Mouse (Mus musculus): ENCODE results near the gene Ocel1. TPM values are rescaled to one million over a fixed set of nuclear protein-coding genes. Genes with fewer than 3 reads are reported as not detected.
A peak's percentile ranks its signal among the peaks of the same experiment; 100 is the strongest.

Gene Ocel1
- polyA plus RNA-seq, 1 experiment from 2014 or later, result 4.9 TPM

DNA sequence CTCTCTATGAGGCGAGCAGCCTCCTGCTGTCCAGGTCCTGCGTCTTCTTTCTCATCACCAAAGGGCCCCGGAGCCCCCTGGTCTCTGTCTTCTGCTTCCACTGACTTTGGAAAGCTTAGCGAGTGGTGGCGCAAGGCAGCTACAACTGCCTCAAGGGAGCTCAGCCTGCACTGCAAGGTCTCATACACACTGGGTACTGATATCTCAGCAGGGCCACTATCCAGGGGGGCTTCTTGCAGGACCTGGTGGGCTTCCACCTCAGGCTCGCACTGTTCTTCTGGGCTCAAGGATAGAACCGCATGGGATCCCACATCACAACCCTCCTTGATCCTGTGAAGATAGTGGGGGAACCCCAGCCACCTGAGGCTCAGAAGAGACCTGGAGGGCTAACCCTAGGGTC lies 23.4 kb downstream of the Ocel1 start:
- H3K9ac ChIP-seq, result 0 out of 2 replicates have a peak overlapping the region, but pooled peaks have one; percentile 26
- no peaks in the 10 kb centered on the region for H3K27me3 ChIP-seq
- H3K4me3 ChIP-seq, result peak overlapping the region; percentile 27
- peak overlapping the region; percentile 84 for H3K4me2 ChIP-seq
- peaks cover 13% of the 10 kb centered on the region for H3K4me1 ChIP-seq (replicated peaks)
- WGBS, result 71% methylated on average over 7 of the region's 7 CpGs
- no peaks in the 10 kb centered on the region for H3K9me3 ChIP-seq (replicated peaks)
- ATAC-seq (replicated peaks; ENCODE audit: insufficient number of reproducible peaks, insufficient read depth, low FRiP score, low read depth), result no peak
- 0 out of 2 replicates have a peak overlapping the region, but pooled peaks have one; percentile 81 for H3K27ac ChIP-seq
- H3K36me3 ChIP-seq, result peaks cover 10% of the 10 kb centered on the region

DNA sequence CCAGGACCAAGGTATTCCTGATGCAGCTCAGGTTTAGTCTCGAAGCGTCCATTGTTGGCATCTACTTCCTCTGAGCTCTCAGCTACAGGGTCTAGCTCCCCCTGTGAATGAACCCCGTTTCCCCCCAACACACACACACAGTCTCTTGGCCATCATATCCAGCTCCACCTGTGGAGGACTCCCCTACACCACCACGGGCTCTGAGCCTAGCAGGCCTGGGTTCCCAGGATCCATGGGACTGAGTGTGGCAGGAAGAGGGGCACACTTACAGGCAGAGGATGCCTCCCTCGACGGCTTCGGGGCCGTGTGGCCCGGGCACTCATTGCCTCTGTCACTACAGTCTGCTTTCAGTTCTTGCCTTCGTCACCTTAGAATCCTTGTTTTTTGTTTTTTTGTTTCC lies 24.0 kb downstream of the Ocel1 start:
- Histone ChIP-seq H3K9me3 (replicated peaks) (no peaks in the 10 kb centered on the region), H3K4me2 (peak overlapping the region; percentile 84), H3K27ac (peak overlapping the region; percentile 81), H3K4me1 (replicated peaks) (peaks cover 13% of the 10 kb centered on the region), H3K9ac (no peak overlapping the region), H3K4me3 (peak overlapping the region; percentile 27), H3K27me3 (no peaks in the 10 kb centered on the region), H3K36me3 (peaks cover 13% of the 10 kb centered on the region)
- WGBS, result 69% methylated on average over 10 of the region's 10 CpGs
- ATAC-seq (replicated peaks; ENCODE audit: insufficient number of reproducible peaks, insufficient read depth, low FRiP score, low read depth), result no peak

DNA sequence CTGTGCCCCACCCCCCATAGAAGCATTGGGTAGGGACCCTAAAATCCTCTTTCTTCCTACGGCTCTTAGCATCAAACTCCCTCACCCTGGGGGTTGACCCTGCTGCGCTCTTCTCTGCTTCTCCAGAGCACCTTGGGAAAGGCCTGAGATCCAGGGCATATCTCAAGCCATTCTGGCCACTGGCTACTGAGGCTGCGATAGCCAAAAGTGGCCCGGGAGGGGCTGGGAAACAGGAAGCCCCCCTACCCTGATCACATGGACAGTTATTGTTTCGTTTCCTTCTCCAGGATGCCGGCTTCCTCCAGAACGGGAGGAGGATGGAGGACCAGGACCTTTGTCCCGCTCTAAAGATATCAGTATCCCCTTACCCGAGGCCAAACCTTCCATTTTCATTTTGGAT lies 24.5 kb downstream of the Ocel1 start, which contains the start of gene Ushbp1:
TSS of gene Ushbp1 (minus strand) at position 174 of the 400 bp plus-strand sequence.
- peak within 1 kb of the TSS; percentile 64 for H3K4me3 ChIP-seq
- WGBS, result 73% methylated on average over 9 of the region's 9 CpGs
- H3K4me1 ChIP-seq (replicated peaks), result peaks cover 13% of the 10 kb centered on the region
- H3K4me2 ChIP-seq, result peak within 1 kb of the TSS; percentile 84
- ATAC-seq (replicated peaks; ENCODE audit: insufficient number of reproducible peaks, insufficient read depth, low FRiP score, low read depth), result 0 out of 2 replicates have a peak, but pooled peaks have one; percentile 5
- no peaks in the 10 kb centered on the region for H3K9me3 ChIP-seq (replicated peaks)
- peak within 1 kb of the TSS; percentile 81 for H3K27ac ChIP-seq
- 0 out of 2 replicates have a peak within 1 kb of the TSS, but pooled peaks have one; percentile 26 for H3K9ac ChIP-seq
- no peaks in the 10 kb centered on the region for H3K27me3 ChIP-seq
- peaks cover 13% of the 10 kb centered on the region for H3K36me3 ChIP-seq

DNA sequence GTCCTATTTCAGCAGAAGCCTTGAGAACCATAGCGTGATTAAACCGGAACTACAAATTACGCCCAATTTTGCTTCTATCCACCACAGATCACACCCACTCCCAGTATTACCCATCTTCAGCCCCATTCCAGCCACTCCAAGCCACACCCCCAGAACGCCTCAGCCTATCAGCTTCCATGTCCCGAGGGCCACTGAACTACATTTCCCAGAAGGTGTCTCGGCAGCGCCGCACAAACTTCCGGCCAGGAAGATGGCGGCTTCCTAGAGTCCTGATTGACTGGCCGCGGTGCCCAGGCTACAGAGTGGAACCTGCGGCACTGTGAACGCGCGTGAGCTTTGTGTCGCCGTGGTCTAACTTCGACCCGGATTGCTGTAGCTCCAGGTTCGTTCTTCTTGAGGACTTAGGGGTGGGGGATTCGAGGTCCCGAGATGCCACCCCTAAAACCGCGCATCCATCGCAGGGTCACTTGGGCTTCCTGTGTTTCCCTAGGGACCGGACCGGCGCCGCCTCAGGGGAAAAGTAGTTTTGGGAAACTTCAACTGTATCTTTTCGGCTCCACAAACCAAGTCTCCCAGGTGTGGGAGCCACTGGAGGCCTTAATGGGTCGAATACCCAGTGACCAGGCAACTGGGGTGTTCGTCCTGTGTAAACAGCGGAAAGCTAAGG lies 25.7 kb downstream of the Ocel1 start, which contains the start of gene Babam1:
TSS of gene Babam1 (plus strand) at position 223 of the 667 bp plus-strand sequence.
- WGBS, result under 1% methylated on average over 34 of the region's 34 CpGs

DNA sequence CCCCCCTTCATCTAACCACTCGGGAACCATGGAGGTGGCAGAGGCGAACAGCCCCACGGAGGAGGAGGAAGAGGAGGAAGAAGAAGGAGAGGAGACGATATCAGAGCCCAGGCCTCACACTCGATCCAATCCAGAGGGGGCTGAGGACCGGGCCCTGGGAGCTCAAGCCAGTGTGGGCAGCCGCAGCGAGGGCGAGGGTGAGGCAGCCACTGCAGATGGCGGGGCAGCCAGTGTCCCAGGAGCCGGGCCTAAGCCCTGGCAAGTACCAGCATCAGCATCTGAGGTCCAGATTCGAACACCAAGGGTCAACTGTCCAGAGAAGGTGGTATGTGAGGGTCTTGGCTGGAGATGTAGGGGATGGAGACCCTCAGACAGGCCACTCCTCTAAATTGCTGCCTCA lies 26.6 kb downstream of the Ocel1 start:
- ATAC-seq (replicated peaks; ENCODE audit: insufficient number of reproducible peaks, insufficient read depth, low FRiP score, low read depth), result no peak
- Histone ChIP-seq H3K4me2 (peak overlapping the region; percentile 84), H3K4me1 (replicated peaks) (peaks cover 13% of the 10 kb centered on the region), H3K36me3 (peaks cover 13% of the 10 kb centered on the region), H3K9me3 (replicated peaks) (no peaks in the 10 kb centered on the region), H3K9ac (peak overlapping the region; percentile 76; the same call in 1 of the 2 replicates), H3K27ac (no peak overlapping the region), H3K27me3 (no peaks in the 10 kb centered on the region), H3K4me3 (peak overlapping the region; percentile 64)
- WGBS, result 83% methylated on average over 12 of the region's 12 CpGs

More for the DNA sequence above, 25.7 kb downstream of the Ocel1 start, which contains the start of gene Babam1:
- ATAC-seq (replicated peaks; ENCODE audit: insufficient number of reproducible peaks, insufficient read depth, low FRiP score, low read depth), result peak; percentile 91
- Histone ChIP-seq H3K27me3 (no peaks in the 10 kb centered on the region), H3K4me2 (peak within 1 kb of the TSS; percentile 84), H3K9me3 (replicated peaks) (no peaks in the 10 kb centered on the region), H3K27ac (peak within 1 kb of the TSS; percentile 81), H3K4me3 (peak within 1 kb of the TSS; percentile 64), H3K4me1 (replicated peaks) (peaks cover 13% of the 10 kb centered on the region), H3K9ac (peak within 1 kb of the TSS; percentile 76), H3K36me3 (peaks cover 13% of the 10 kb centered on the region)

DNA sequence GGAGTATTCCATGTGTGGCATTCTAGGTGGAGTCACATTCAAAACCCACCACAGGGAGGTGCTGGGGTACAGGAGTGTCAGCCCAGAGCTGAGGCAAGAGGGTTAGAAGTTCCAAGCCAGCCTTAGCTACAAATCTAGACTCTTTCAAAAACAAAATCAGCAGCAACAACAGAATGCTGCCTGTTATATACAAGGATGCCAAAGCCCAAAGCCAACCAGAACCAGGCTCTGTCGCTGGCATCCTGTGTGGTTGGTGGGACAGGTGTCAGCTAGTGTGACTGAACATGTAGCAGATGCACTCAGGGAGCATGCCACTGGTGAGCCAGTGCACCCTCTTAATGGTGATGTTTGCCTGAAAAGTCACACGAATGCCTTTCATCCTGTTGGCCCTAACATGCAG lies 29.7 kb downstream of the Ocel1 start:
- Histone ChIP-seq H3K9me3 (replicated peaks) (no peaks in the 10 kb centered on the region), H3K27ac (no peak overlapping the region), H3K9ac (no peak overlapping the region), H3K4me2 (no peak overlapping the region), H3K4me3 (no peak overlapping the region), H3K36me3 (peaks cover 13% of the 10 kb centered on the region), H3K4me1 (replicated peaks) (peaks cover 20% of the 10 kb centered on the region), H3K27me3 (no peaks in the 10 kb centered on the region)
- 82% methylated on average over 2 of the region's 2 CpGs for WGBS
- ATAC-seq (replicated peaks; ENCODE audit: insufficient number of reproducible peaks, insufficient read depth, low FRiP score, low read depth), result no peak

DNA sequence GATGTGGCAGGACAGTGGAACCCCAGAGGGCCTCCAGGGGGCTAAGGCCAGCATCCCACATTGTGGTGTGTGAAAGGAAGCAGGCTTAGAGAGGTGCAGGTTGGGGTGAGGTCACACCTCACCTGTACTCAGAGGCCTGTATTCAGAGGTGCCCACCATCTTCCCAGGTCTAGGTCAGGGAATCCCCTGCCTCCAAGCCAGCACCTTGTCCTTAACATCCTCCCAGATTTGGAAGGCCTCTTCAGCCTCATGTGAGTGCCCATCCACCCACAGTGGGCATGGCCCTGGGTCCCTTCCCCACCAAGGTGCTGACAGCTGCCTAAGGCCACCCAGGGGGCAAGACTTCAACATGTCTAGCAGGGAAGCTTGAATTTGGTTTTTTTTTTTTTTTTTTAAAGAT lies 30.4 kb downstream of the Ocel1 start:
- Histone ChIP-seq H3K9ac (no peak overlapping the region), H3K36me3 (peaks cover 13% of the 10 kb centered on the region), H3K9me3 (replicated peaks) (no peaks in the 10 kb centered on the region), H3K27ac (no peak overlapping the region), H3K27me3 (no peaks in the 10 kb centered on the region), H3K4me1 (replicated peaks) (peaks cover 22% of the 10 kb centered on the region), H3K4me2 (no peak overlapping the region), H3K4me3 (no peak overlapping the region)
- ATAC-seq (replicated peaks; ENCODE audit: insufficient number of reproducible peaks, insufficient read depth, low FRiP score, low read depth), result no peak

DNA sequence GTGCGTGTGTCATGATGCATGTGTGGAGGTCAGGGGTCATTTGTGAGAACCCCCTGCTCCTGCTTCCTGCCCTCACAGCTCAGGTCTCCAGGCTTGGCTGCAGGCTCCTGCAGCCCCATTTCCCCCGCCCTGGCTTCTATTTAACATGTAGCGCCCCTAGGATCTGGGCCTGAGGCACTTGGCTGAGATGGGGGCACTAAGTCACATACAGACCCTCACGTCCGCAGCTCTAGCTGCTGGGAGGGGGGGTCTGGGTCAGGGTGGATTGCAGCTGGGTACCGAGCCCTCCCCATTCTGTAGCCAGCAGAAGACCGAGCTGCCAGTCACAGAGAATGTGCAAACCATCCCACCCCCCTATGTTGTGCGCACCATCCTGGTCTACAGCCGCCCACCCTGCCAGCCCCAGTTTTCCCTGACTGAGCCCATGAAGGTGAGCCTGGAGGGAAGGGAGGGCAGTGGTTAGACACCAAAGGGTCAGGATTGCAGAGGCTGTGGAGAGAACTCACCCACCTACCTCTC lies 31.4 kb downstream of the Ocel1 start:
- WGBS, result 86% methylated on average over 9 of the region's 9 CpGs
- ATAC-seq (replicated peaks; ENCODE audit: insufficient number of reproducible peaks, insufficient read depth, low FRiP score, low read depth), result no peak

DNA sequence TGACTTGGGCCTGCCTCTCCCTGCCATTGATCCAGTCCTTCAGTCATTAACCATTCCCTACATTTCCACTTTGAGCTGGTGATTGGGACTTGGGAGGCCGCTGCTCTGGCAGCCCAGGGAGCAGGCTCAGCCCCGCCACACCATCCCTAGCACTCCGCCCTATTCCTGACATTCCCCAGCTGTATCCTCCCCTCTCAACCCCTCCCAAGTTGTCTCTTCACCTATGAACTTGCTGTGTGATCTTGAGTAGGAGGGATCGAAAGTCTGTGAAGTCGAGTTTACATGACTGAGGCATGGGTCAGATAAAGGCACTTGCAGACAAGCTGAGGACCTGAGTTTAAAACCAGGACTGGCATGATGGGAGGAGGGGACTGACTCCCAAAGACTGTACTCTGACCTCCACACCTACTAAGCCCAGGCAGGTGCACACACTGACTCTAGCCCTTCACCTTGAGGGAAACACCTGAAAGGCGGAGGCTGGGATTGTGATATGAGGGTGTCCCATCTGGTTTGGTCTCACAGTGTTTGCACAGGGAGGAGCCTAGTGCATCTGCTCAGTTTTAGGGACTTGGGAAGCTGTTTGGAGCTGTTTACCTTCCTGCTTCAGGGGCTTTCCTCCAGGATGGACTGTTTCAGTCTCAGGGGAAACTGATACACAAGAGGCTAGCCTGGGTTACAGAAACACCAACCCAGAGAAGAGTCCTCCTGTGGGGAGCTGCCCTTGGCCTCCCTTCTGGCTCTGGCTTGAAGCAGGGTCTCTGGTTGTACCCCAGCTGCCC lies 32.2 kb downstream of the Ocel1 start:
- Histone ChIP-seq H3K9me3 (replicated peaks) (no peaks in the 10 kb centered on the region), H3K36me3 (peaks cover 14% of the 10 kb centered on the region), H3K4me2 (no peak overlapping the region), H3K4me3 (no peak overlapping the region), H3K27ac (no peak overlapping the region), H3K27me3 (no peaks in the 10 kb centered on the region), H3K4me1 (replicated peaks) (peaks cover 26% of the 10 kb centered on the region), H3K9ac (no peak overlapping the region)
- 67% methylated on average over 6 of the region's 6 CpGs for WGBS
- ATAC-seq (replicated peaks; ENCODE audit: insufficient number of reproducible peaks, insufficient read depth, low FRiP score, low read depth), result no peak

More for the DNA sequence above, 31.4 kb downstream of the Ocel1 start:
- no peaks in the 10 kb centered on the region for H3K9me3 ChIP-seq (replicated peaks)
- H3K27ac ChIP-seq, result no peak overlapping the region
- peaks cover 13% of the 10 kb centered on the region for H3K36me3 ChIP-seq
- no peak overlapping the region for H3K4me3 ChIP-seq
- peaks cover 26% of the 10 kb centered on the region for H3K4me1 ChIP-seq (replicated peaks)
- H3K4me2 ChIP-seq, result no peak overlapping the region
- H3K27me3 ChIP-seq, result no peaks in the 10 kb centered on the region
- no peak overlapping the region for H3K9ac ChIP-seq

DNA sequence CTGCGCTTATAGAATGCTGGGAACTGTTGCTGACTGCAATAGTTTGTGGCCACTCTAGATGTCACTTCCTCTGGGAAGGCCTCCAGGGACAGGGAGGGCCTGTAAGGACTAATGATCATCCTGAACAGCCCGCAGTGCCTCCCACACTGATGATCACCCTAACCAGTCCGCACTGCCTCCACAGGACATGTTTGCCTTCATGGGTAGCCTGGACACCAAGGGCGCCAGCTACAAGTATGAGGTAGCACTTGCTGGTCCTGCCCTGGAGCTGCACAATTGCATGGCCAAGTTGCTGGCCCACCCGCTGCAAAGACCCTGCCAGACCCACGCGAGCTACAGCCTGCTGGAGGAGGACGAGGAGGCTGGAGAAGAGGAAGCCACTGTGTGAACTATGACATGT lies 32.9 kb downstream of the Ocel1 start:
- Histone ChIP-seq H3K4me2 (no peak overlapping the region), H3K27ac (no peak overlapping the region), H3K9ac (no peak overlapping the region), H3K9me3 (replicated peaks) (no peaks in the 10 kb centered on the region), H3K4me1 (replicated peaks) (peaks cover 26% of the 10 kb centered on the region), H3K36me3 (peaks cover 14% of the 10 kb centered on the region; the same call in 1 of the 2 replicates), H3K27me3 (no peaks in the 10 kb centered on the region), H3K4me3 (no peak overlapping the region)
- ATAC-seq (replicated peaks; ENCODE audit: insufficient number of reproducible peaks, insufficient read depth, low FRiP score, low read depth), result no peak
- 86% methylated on average over 8 of the region's 8 CpGs for WGBS

DNA sequence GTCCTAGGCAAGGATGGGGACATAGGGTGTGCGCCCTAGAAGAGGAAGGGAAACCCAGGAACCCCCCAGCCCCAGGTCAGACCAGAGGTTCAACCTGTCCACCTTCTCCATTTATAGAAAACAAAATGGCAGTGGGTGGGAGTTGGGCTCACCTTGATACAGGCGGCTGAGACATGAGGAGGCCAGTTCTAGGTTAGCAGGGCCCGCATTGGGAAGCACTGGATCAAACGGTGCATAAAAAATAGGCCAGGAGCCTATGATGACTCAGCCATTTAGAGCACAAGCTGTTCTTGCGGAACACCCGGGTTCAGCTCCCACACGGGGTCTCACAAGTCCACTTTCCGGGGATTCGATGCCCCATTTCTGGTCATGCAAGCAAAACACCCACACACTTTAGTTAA lies 33.9 kb downstream of the Ocel1 start:
- peaks cover 26% of the 10 kb centered on the region for H3K4me1 ChIP-seq (replicated peaks)
- no peaks in the 10 kb centered on the region for H3K9me3 ChIP-seq (replicated peaks)
- no peak overlapping the region for H3K9ac ChIP-seq
- peaks cover 16% of the 10 kb centered on the region; the same call in 1 of the 2 replicates for H3K36me3 ChIP-seq
- no peak overlapping the region for H3K27ac ChIP-seq
- ATAC-seq (replicated peaks; ENCODE audit: insufficient number of reproducible peaks, insufficient read depth, low FRiP score, low read depth), result no peak
- 84% methylated on average over 9 of the region's 9 CpGs for WGBS
- no peaks in the 10 kb centered on the region for H3K27me3 ChIP-seq
- H3K4me3 ChIP-seq, result no peak overlapping the region
- H3K4me2 ChIP-seq, result peak overlapping the region; percentile 95; the same call in 1 of the 2 replicates

All from heart, embryonic 15.5 days (tissue).